Mouse (Mus musculus) T-helper 2 cell (primary cell): ENCODE data around the gene Frmpd3.

Experiments
- in situ Hi-C: fragments of 300-600 bp; cut with MboI, MseI; formaldehyde crosslinking; loops from one replicate; pipeline ENCODE4 v1.15.1; 2025; ENCODE audit warnings: high pct_unique_total_duplicates

Gene Frmpd3

DNA sequence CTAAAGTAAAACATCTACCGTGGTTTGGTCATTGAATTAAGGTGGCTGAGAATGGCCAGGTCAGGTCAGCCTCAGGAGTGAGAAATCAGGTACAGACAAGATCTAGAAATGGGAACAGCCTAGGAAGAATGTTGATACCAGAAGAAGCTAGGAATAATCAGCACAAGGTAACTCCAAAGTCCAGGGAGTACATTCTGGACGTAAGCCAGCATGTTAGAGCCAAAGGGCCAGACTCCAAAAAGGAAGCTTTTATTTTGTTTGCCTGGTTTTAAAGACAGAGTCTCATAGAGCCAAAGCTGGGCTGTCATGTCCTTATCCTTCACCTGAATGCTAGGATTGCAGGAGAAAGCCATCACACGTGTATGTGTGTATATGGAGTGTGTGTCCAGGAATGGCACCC lies 108.0 kb downstream of the Frmpd3 start:
- in situ Hi-C loops, result no loop called here

- in situ Hi-C loops, result no loop called here
These were observed 114.2 kb downstream of the Frmpd3 start, which contains the start of gene Prps1 for GRCm38 (mm10) chrX:140456279-140456731. Gene Prps1 (plus strand): TSS chrX:140456613.

GRCm38 (mm10) chrX:140456751-140457491 lies 114.9 kb downstream of the Frmpd3 start:
- in situ Hi-C loops, result no loop called here

GRCm38 (mm10) chrX:140457502-140457901 lies 115.4 kb downstream of the Frmpd3 start:
- in situ Hi-C loops, result no loop called here

GRCm38 (mm10) chrX:140478231-140478630 lies 136.2 kb downstream of the Frmpd3 start:
- in situ Hi-C loops, result loop anchor here (5.0 kb wide), 1 partner anchor 249 kb away; no protein-coding TSS in a partner anchor

GRCm38 (mm10) chrX:140479171-140479570 lies 137.1 kb downstream of the Frmpd3 start:
- in situ Hi-C loops, result loop anchor here (5.0 kb wide), 1 partner anchor 248 kb away; no protein-coding TSS in a partner anchor
